Mouse (Mus musculus) forebrain, postnatal 0 days (tissue): ENCODE results near the gene Pus3. TPM values are rescaled to one million over a fixed set of nuclear protein-coding genes. Genes with fewer than 3 reads are reported as not detected.

Experiments
- ATAC-seq: fragments of 200-750 bp; cut with Nextera tagmentation; 2 replicates; pipeline ENCODE4 v1.8.0; 2017; ENCODE audit warnings: mild to moderate bottlenecking, moderate library complexity
- DNase-seq: peaks from one replicate; pipeline ENCODE4 v3.0.0-alpha.2; 2015
- H3K27ac ChIP-seq: fragments of 300-500 bp; sonication (generic); 2 replicates; pipeline ENCODE4 v1.5.1; 2014; ENCODE audit warnings: low read depth, mild to moderate bottlenecking, antibody characterized with exemption, low read length, moderate library complexity, mixed read lengths
- H3K27me3 ChIP-seq: fragments of 300-500 bp; sonication (generic); 2 replicates; pipeline ENCODE4 v1.6.1; 2014; ENCODE audit warnings: mild to moderate bottlenecking, low read length, mixed read lengths; ENCODE audit not compliant: insufficient read depth
- H3K36me3 ChIP-seq: fragments of 300-500 bp; sonication (generic); 2 replicates; pipeline ENCODE4 v1.6.1; 2014; ENCODE audit warnings: mild to moderate bottlenecking, moderate library complexity; ENCODE audit not compliant: insufficient read depth
- H3K4me1 ChIP-seq: fragments of 300-500 bp; sonication (generic); 2 replicates; pipeline ENCODE4 v1.6.1; 2014; ENCODE audit warnings: antibody characterized with exemption; ENCODE audit not compliant: insufficient read depth
- H3K4me2 ChIP-seq: fragments of 300-500 bp; sonication (generic); 2 replicates; pipeline ENCODE4 v1.6.1; 2014; ENCODE audit warnings: low read depth, mild to moderate bottlenecking, moderate library complexity
- H3K4me3 ChIP-seq: fragments of 300-500 bp; sonication (generic); 2 replicates; pipeline ENCODE4 v1.5.1; 2014; ENCODE audit warnings: low read depth, low read length, mixed read lengths
- H3K9ac ChIP-seq: fragments of 300-500 bp; sonication (generic); 2 replicates; pipeline ENCODE4 v1.6.1; 2014; ENCODE audit warnings: mild to moderate bottlenecking
- H3K9me3 ChIP-seq: fragments of 300-500 bp; sonication (generic); 2 replicates; pipeline ENCODE4 v1.6.1; 2016; ENCODE audit warnings: low read length
- CTCF ChIP-seq: sonication (generic); IDR thresholded peaks from 2 replicates; pipeline ENCODE4 v1.5.1; 2016; ENCODE audit warnings: antibody characterized with exemption, control low read depth, low read depth
- WGBS: fragments of 180-500 bp; shearing (Covaris S2); extraction: QIAGEN DNeasy Blood & Tissue Kit; methylation state at CpG from one replicate; pipeline ENCODE4 v1.1.7; 2014; 5-methylcytosine and 5-hydroxymethylcytosine counted together
- polyA plus RNA-seq: library from polyadenylated mRNA; unstranded; fragments of >200 nt; fragmentation: Nextera tagmentation; extraction: Ambion mirVana; gene quantifications from 2 replicates; pipeline ENCODE4 v1.2.1, GENCODE M21; 2015
- total RNA-seq: library from RNA; depleted of rRNA; stranded (reverse); fragments of >200 nt; gene quantifications from 2 replicates; pipeline ENCODE4 v1.2.3, GENCODE M21; 2014

Gene Pus3
- total and polyA plus RNA-seq, 2 experiments from 2014 or later = 13.9 to 18.8 TPM

DNA sequence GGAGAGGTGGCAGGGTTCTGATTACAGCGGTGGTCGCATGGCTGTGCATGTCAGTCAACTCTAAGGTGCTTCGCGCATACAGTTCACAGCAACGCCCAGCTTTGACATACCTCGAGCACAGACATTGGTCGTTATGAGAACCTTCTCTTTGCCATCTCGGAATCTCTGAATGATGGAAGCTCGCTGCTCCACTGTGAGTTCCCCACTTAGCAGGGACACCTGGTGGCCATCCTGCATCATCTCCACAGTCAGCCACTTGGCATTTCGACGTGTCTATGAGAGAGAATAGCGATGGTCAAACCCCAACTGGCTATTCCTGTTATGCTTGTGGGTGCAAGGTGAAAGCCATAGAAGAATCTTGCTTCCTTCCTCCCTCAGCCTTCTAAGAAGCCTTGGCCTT lies 12.7 kb upstream of the Pus3 start:
- WGBS = 74% methylated on average over 12 of the region's 12 CpGs
- peak; percentile 56 for TF ChIP-seq CTCF

DNA sequence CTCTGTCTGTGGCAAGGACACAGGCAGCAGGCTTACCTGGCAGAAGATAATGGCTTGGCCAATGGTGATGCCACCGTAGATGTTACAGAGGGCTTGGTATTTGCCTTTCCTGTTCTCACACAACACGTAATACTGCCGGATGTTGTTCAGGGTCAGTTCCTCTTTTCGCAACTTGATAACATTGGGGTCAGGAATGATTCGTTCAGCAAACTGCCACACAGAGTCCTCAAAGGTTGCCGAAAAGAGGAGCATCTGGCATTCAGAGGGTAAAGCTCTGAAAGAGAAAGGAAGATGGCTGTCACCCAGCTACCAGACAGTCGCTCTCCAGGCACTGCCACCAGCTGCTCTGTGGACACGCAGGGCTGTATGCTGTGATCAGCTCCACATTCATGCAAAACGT lies 11.7 kb upstream of the Pus3 start:
- Histone ChIP-seq H3K27ac (no peak overlapping the region), H3K9ac (no peak overlapping the region), H3K4me1 (no peaks in the 10 kb centered on the region), H3K4me3 (no peak overlapping the region), H3K9me3 (no peaks in the 10 kb centered on the region), H3K36me3 (peaks cover 27% of the 10 kb centered on the region), H3K4me2 (no peak overlapping the region), H3K27me3 (no peaks in the 10 kb centered on the region)
- DNase-seq (no peak), ATAC-seq (no peak)
- WGBS = 83% methylated on average over 9 of the region's 9 CpGs
- TF ChIP-seq CTCF = no peak

More for the DNA sequence above, 12.7 kb upstream of the Pus3 start:
- Histone ChIP-seq H3K27ac (no peak overlapping the region), H3K4me2 (no peak overlapping the region), H3K4me1 (no peaks in the 10 kb centered on the region), H3K9ac (no peak overlapping the region), H3K27me3 (no peaks in the 10 kb centered on the region), H3K36me3 (peaks cover 24% of the 10 kb centered on the region), H3K4me3 (no peak overlapping the region), H3K9me3 (no peaks in the 10 kb centered on the region)
- ATAC-seq = 0 out of 2 replicates have a peak, but pooled peaks have one; percentile 30
- DNase-seq = no peak

GRCm38 (mm10) chr9:35548455-35548854 lies 9.9 kb upstream of the Pus3 start:
- Histone ChIP-seq H3K9ac (no peak overlapping the region), H3K36me3 (peaks cover 34% of the 10 kb centered on the region), H3K27ac (no peak overlapping the region), H3K27me3 (no peaks in the 10 kb centered on the region), H3K4me3 (no peak overlapping the region), H3K4me1 (no peaks in the 10 kb centered on the region), H3K9me3 (no peaks in the 10 kb centered on the region), H3K4me2 (no peak overlapping the region)
- no peak for ATAC-seq
- no peak for DNase-seq
- 84% methylated on average over 9 of the region's 9 CpGs for WGBS
- no peak for TF ChIP-seq CTCF

DNA sequence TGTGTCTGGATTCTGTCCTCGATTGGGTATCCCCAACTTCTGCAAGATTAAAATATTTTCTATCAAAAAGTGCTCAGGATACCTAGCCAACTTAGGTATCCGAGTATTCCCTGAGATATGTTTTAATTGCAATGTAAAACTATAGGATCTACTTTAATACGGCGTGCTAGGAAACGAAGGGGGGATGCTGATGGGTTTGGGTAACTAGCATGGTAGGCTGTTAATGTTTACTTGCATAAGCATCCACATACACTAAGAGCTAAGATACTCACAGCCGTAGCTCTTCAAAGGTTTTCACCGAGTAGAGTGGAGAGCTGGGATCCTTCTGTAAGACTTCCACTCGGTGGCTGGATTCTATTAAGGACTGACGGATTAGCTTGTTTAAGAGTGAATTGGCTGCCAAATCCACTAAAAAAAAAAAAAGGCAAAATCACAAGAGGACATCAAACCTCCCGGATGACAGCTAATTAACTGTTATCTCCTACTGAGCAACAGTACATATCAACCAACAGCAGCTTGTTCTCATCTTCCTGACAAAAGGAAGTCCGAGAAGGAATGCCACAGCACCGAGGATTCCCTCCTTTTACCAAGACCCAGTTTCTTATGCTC lies 1.8 kb upstream of the Pus3 start:
- ATAC-seq (no peak), DNase-seq (no peak)
- TF ChIP-seq CTCF = no peak
- Histone ChIP-seq H3K4me3 (no peak overlapping the region), H3K9ac (no peak overlapping the region), H3K4me1 (peaks cover 8% of the 10 kb centered on the region; the same call in 1 of the 2 replicates), H3K36me3 (peaks cover 18% of the 10 kb centered on the region), H3K27me3 (no peaks in the 10 kb centered on the region), H3K27ac (no peak overlapping the region), H3K4me2 (no peak overlapping the region), H3K9me3 (no peaks in the 10 kb centered on the region)
- WGBS = 68% methylated on average over 12 of the region's 12 CpGs

DNA sequence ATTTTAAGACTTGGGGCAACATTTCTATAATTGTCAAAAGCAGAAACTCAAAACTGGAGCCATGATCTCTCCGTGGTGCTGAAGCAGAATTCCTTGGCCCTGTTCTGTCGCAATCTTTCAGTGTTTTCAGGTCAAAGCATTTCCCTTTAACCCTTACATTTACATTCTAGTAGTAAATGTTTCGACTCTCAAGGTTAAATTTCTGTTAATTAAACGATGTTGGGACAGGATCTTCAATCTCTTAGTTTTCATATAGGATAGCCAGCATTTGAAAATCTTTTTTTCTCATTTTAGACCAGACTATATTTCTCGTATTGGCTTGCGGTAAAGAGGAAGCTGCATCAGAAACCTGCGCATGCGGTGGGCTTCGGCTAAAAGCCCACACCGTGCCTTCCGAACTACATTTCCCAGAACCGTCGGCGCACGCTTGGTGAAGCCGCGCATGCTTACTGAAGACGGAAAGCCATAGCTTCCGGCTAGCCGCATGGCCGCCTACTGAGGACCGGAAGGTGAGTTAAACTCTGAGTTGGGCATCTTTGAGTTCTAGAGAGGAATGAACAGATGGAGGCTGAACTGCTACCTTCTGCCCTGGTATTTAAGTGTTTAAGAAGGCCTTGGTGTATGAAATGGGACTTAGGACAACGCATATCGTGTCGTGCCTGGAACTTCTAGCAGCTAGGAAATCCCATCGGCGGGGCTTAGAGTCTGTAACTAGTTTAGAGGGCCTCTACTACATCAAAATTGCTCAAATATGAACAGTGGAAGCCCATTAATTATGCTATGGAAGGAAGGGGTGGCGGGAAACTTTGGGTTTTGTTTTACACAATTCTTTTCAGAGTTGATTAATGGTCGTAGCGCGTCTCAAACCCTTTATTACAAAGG lies 855 bp downstream of the Pus3 start:
- peak overlapping the region; percentile 63 for H3K9ac ChIP-seq
- H3K27me3 ChIP-seq = no peaks in the 10 kb centered on the region
- no peak for TF ChIP-seq CTCF
- WGBS = 2% methylated on average over 31 of the region's 31 CpGs
- H3K4me3 ChIP-seq = peak overlapping the region; percentile 61
- peak overlapping the region; percentile 84 for H3K27ac ChIP-seq
- peak; percentile 93 for ATAC-seq
- H3K9me3 ChIP-seq = no peaks in the 10 kb centered on the region
- H3K4me2 ChIP-seq = peak overlapping the region; percentile 93
- DNase-seq = peak; percentile 96
- H3K36me3 ChIP-seq = peaks cover 9% of the 10 kb centered on the region; the same call in 1 of the 2 replicates
- peaks cover 8% of the 10 kb centered on the region; the same call in 1 of the 2 replicates for H3K4me1 ChIP-seq

DNA sequence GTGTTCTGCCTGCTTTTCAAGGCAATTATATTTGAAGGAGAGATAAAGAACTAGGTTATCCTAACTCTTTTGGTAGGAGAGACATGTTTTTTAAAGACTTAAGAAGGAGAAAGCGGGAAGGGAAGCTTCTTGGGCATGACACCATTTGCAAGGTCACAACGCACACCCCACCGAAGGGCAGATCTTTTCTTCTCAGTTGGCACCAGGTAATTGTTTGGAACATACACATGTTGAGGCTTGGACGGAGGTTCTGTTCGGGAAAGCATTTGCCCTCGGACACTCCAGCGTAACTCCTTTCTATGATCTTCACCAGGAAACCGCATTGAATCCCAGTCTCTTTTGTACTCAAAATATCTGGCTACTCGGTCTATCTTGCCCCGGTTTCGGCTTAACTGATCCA lies 2.7 kb downstream of the Pus3 start:
- Histone ChIP-seq H3K4me1 (peaks cover 8% of the 10 kb centered on the region; the same call in 1 of the 2 replicates), H3K4me3 (no peak overlapping the region), H3K9me3 (no peaks in the 10 kb centered on the region), H3K4me2 (no peak overlapping the region), H3K27ac (no peak overlapping the region), H3K36me3 (peaks cover 20% of the 10 kb centered on the region; the same call in 1 of the 2 replicates), H3K27me3 (no peaks in the 10 kb centered on the region), H3K9ac (no peak overlapping the region)
- DNase-seq = no peak
- no peak for ATAC-seq
- TF ChIP-seq CTCF = no peak
- 94% methylated on average over 11 of the region's 11 CpGs for WGBS

- 90% methylated on average over 6 of the region's 6 CpGs for WGBS
- TF ChIP-seq CTCF = no peak
Measured at GRCm38 (mm10) chr9:35561583-35561982, 3.2 kb downstream of the Pus3 start.

More at GRCm38 (mm10) chr9:35561583-35561982, 3.2 kb downstream of the Pus3 start:
- Histone ChIP-seq H3K9ac (no peak overlapping the region), H3K4me3 (no peak overlapping the region), H3K9me3 (no peaks in the 10 kb centered on the region), H3K4me1 (peaks cover 8% of the 10 kb centered on the region; the same call in 1 of the 2 replicates), H3K36me3 (peaks cover 25% of the 10 kb centered on the region), H3K27me3 (no peaks in the 10 kb centered on the region), H3K27ac (no peak overlapping the region), H3K4me2 (no peak overlapping the region)
- DNase-seq = no peak
- ATAC-seq = no peak
